Mouse (Mus musculus) small intestine, adult 2 months (tissue): ENCODE results near the gene Tldc2. TPM values are rescaled to one million over a fixed set of nuclear protein-coding genes. Genes with fewer than 3 reads are reported as not detected.

Experiments
- H3K27ac ChIP-seq: fragments of 200-500 bp; 2 replicates; pipeline ENCODE4 v1.5.1; 2012; ENCODE audit warnings: low read depth, low read length, control low read depth, inconsistent platforms; ENCODE audit not compliant: insufficient read depth
- H3K27me3 ChIP-seq: fragments of 200-500 bp; 2 replicates; pipeline ENCODE4 v1.6.1; 2012; ENCODE audit warnings: mild to moderate bottlenecking, moderate library complexity, low read length, inconsistent platforms; ENCODE audit not compliant: control insufficient read depth, insufficient read depth
- H3K36me3 ChIP-seq: fragments of 200-500 bp; 2 replicates; pipeline ENCODE4 v1.6.1; 2012; ENCODE audit warnings: mild to moderate bottlenecking, low read length, control low read depth, inconsistent platforms; ENCODE audit not compliant: control insufficient read depth, insufficient read depth
- H3K4me1 ChIP-seq: fragments of 200-500 bp; 2 replicates; pipeline ENCODE4 v1.6.1; 2012; ENCODE audit warnings: low read length, inconsistent platforms, mixed read lengths; ENCODE audit not compliant: control insufficient read depth, insufficient read depth, insufficient read length
- H3K4me3 ChIP-seq: fragments of 200-500 bp; 2 replicates; pipeline ENCODE4 v1.5.1; 2012; ENCODE audit warnings: low read depth, mild to moderate bottlenecking, control low read depth, inconsistent platforms, low read length, moderate library complexity
- CTCF ChIP-seq: fragments of 200-500 bp; IDR thresholded peaks from 2 replicates; pipeline ENCODE4 v1.5.1; 2012; ENCODE audit warnings: low read depth, mild to moderate bottlenecking, control low read depth, inconsistent platforms, low read length, moderate library complexity, mixed read lengths; ENCODE audit not compliant: insufficient replicate concordance, insufficient read length; ENCODE audit errors: extremely low read depth
- POLR2A ChIP-seq: fragments of 200-500 bp; IDR thresholded peaks from 2 replicates; pipeline ENCODE4 v1.6.1; 2012; ENCODE audit warnings: low read depth, mild to moderate bottlenecking, control low read depth, inconsistent platforms, low read length, moderate library complexity
- WGBS: fragments of 180-500 bp; shearing (Covaris S2); methylation state at CpG from one replicate; pipeline ENCODE4 v1.1.7; 2018; 5-methylcytosine and 5-hydroxymethylcytosine counted together
- polyA plus RNA-seq: library from polyadenylated mRNA; depleted of rRNA; stranded (reverse); fragments of >200 nt; gene quantifications from 2 replicates; pipeline ENCODE4 v1.2.3, GENCODE M21; 2012

The Tldc2 gene
- polyA plus RNA-seq, 1 experiment, result 12.4 TPM

DNA sequence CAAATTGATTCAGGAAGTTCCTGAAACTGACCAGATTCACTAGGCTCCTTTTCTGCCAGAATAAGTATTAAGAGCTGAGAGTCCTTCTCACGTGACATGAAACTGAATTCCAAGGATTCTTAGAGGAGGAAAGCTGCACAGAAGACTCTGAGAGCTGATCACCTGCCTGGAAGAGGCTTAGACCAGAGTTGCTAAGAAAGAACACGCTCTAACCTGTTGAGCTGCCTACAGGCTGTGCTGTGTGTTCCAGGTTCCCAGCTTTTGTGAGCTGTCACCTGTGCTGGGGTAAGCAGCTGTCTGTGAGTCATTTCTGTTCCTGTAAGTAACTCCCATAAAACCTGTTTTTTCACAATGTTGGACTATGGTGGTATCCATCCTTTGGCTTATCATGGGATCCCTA, 40.9 kb upstream of the Tldc2 start:
- Histone ChIP-seq H3K27me3 (no peaks in the 10 kb centered on the region), H3K4me3 (no peak overlapping the region), H3K27ac (no peak overlapping the region), H3K36me3 (no peaks in the 10 kb centered on the region), H3K4me1 (no peaks in the 10 kb centered on the region)
- TF ChIP-seq POLR2A (no peak), CTCF (no peak)
- 95% methylated on average over 2 of the region's 2 CpGs for WGBS

DNA sequence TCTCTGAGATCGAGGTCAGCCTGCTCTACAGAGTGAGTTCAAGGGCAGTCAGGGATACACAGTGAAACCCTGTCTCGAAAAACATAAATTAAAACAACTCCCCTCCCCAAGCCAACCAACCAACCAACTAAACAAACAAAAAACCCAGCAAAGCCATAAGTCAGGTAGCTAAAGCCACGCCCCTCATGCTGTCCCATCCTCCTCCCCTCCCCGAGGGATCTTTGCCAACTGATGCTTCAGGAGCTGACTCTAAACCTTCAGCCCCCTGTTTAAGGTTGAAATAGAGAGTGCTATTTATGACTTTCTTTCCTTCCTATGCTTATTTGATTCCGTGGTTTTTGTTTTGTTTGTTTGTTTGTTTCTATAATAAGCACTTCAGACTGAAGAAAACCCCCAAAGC, 39.9 kb upstream of the Tldc2 start:
- H3K27me3 ChIP-seq, result no peaks in the 10 kb centered on the region
- no peak for TF ChIP-seq POLR2A
- TF ChIP-seq CTCF, result no peak
- H3K27ac ChIP-seq, result no peak overlapping the region
- H3K4me3 ChIP-seq, result no peak overlapping the region
- WGBS, result 68% methylated on average over 5 of the region's 5 CpGs
- no peaks in the 10 kb centered on the region for H3K36me3 ChIP-seq
- no peaks in the 10 kb centered on the region for H3K4me1 ChIP-seq

DNA sequence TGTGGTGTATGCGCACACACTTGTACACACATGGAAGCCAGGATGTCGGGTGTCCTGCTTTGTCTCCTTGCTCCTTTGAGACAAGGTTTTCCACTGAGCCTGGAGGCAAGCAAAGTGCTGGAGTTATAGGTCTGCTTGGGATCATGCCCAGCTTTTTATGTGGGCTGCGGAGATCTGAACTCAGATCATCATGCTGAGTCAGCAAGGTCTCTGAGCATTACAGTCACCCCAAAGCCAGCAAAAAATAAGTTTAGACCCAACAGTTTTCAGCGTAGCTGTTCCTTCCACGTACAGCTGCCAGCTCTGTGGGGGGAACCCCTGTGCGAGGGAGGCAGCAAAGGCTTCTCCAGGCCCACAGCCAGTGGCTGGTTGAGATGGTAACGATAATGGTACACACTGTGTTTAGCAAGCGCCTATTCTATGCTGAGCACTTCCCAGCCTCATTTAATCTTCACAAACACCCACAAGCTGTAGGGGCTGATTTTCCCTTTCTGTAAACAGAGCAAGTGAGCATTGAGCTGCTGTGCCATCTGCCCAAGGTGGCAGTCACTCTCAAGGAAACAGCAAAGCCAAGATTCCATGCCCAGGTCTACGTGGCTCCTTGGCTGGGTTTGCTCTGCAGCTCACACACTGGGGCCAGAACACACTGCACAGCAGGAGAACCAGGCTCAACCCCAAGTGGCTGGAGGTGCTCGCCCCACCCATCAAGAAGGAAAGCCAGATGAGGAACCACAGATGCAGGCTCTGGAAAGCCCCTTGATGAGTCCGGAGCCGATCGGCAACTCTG, 38.3 kb upstream of the Tldc2 start:
- TF ChIP-seq CTCF, result no peak
- no peak for TF ChIP-seq POLR2A
- Histone ChIP-seq H3K4me1 (no peaks in the 10 kb centered on the region), H3K27me3 (no peaks in the 10 kb centered on the region), H3K27ac (no peak overlapping the region), H3K36me3 (no peaks in the 10 kb centered on the region), H3K4me3 (no peak overlapping the region)
- WGBS, result 82% methylated on average over 13 of the region's 13 CpGs

DNA sequence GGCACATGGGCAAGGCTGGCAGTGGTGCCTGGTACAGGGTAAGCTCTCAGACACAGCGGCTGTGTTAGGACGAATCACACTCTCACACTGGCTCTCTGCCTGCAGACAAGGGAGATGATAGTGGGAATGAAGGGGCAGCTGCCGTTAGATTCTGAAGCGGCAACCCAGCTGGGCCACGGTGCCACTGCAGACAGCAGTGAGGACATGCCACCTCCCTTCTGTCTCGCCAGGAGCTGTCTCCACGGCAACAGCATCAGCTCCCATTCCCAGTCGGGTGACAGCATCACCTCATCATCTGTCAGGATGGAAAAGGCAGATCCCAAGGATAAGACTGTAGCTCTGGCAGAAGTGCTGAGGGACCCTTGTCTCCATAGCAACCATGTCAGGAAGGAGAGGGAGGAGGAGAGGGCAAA, 37.0 kb upstream of the Tldc2 start:
- no peaks in the 10 kb centered on the region for H3K4me1 ChIP-seq
- WGBS, result 77% methylated on average over 8 of the region's 8 CpGs
- no peak overlapping the region for H3K27ac ChIP-seq
- no peak overlapping the region for H3K4me3 ChIP-seq
- H3K36me3 ChIP-seq, result no peaks in the 10 kb centered on the region
- no peaks in the 10 kb centered on the region for H3K27me3 ChIP-seq
- TF ChIP-seq CTCF (no peak), POLR2A (no peak)

DNA sequence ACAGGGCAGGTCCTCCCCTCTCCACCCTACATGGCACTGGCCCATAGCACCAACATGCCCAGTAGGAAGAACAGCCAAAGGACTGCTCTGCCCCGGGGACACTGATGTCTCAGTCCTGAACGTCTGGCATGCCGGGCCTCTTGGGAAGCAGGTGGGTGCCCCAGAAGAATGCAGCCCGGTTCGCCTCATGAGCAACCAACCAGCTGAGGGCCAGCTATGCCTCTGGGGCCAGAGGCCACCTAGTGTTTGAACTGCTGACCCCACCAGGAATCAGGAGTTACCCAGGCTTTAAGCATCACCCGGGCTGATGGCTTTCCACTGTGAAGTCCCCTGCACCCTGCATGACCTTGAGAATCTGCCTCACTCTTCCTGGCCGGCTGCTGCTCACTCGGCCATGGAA, 34.4 kb upstream of the Tldc2 start:
- TF ChIP-seq POLR2A (no peak), CTCF (no peak)
- Histone ChIP-seq H3K36me3 (no peaks in the 10 kb centered on the region), H3K4me3 (no peak overlapping the region), H3K27ac (no peak overlapping the region), H3K4me1 (no peaks in the 10 kb centered on the region; the same call in 1 of the 2 replicates), H3K27me3 (no peaks in the 10 kb centered on the region)
- WGBS, result 83% methylated on average over 8 of the region's 8 CpGs

- TF ChIP-seq CTCF, result no peak
- TF ChIP-seq POLR2A, result no peak
- WGBS, result 97% methylated on average over 5 of the region's 5 CpGs
- Histone ChIP-seq H3K36me3 (no peaks in the 10 kb centered on the region), H3K4me3 (no peak overlapping the region), H3K27ac (no peak overlapping the region), H3K4me1 (no peaks in the 10 kb centered on the region; the same call in 1 of the 2 replicates), H3K27me3 (no peaks in the 10 kb centered on the region)
These were observed 33.7 kb upstream of the Tldc2 start for GRCm38 (mm10) chr2:157053124-157053523.

- H3K36me3 ChIP-seq, result no peaks in the 10 kb centered on the region
- H3K27me3 ChIP-seq, result no peaks in the 10 kb centered on the region
- TF ChIP-seq CTCF, result peak; percentile 46; the same call in 1 of the 2 replicates
- no peak for TF ChIP-seq POLR2A
- H3K27ac ChIP-seq, result no peak overlapping the region
- H3K4me1 ChIP-seq, result peaks cover 4% of the 10 kb centered on the region; the same call in 1 of the 2 replicates
- 92% methylated on average over 4 of the region's 4 CpGs for WGBS
- H3K4me3 ChIP-seq, result no peak overlapping the region
These were observed 33.1 kb upstream of the Tldc2 start for GRCm38 (mm10) chr2:157053787-157054186.

GRCm38 (mm10) chr2:157054297-157054696, 32.6 kb upstream of the Tldc2 start:
- H3K27ac ChIP-seq, result no peak overlapping the region
- no peaks in the 10 kb centered on the region for H3K27me3 ChIP-seq
- no peaks in the 10 kb centered on the region for H3K36me3 ChIP-seq
- TF ChIP-seq POLR2A, result no peak
- TF ChIP-seq CTCF, result no peak
- 87% methylated on average over 8 of the region's 8 CpGs for WGBS
- H3K4me1 ChIP-seq, result peaks cover 9% of the 10 kb centered on the region
- H3K4me3 ChIP-seq, result no peak overlapping the region
